Mouse (Mus musculus) testis, postnatal 10 days (tissue): ENCODE results near the gene Cela3b.
A peak's percentile ranks its signal among the peaks of the same experiment; 100 is the strongest.
"Not testable (repeated sequence)": the region's sequence is repeated elsewhere in the genome, so short reads cannot be mapped to it uniquely, and the experiment has no call there.

Experiments used
- DNase-seq: peaks from one replicate; pipeline ENCODE4 v3.0.0; 2021; ENCODE audit warnings: low spot score

Cela3b gene

DNA sequence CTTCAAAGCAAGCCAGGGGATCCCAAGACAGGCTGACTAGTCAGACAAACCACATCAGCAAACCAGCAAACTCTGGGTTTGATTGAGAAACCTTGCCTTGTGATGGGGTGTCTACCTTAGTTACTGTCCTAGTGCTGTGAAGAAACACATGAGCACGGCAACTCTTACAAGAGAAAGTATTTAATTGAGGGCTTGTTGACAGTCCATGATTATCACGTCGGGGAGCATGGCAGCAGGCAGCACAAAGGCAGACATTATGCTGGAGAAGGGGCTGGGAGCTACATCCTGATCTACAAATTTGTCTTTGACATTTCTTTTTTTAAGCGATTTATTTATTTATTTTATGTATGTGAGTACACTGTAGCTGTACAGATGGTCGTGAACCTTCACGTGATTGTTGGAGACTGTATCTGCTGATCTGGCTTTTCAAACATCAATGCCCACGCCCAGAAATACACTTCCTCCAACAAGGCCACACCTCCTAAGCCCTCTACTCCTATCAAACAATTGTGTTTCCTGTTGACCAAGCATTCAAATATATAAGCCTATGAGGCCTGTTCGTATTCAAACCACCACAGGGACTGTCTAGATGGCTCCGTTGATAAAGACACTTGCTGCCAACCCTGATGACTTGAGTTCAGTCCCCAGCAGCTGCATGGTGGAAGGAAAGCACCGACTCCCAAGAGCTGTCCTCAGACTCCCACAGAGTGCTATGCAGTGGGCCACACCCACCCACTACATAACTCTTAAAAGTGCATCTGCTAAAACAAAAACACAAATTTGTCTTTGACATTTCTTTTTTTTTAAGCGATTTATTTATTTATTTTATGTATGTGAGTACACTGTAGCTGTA lies 12.4 kb downstream of the Cela3b start:
- no peak for DNase-seq

DNA sequence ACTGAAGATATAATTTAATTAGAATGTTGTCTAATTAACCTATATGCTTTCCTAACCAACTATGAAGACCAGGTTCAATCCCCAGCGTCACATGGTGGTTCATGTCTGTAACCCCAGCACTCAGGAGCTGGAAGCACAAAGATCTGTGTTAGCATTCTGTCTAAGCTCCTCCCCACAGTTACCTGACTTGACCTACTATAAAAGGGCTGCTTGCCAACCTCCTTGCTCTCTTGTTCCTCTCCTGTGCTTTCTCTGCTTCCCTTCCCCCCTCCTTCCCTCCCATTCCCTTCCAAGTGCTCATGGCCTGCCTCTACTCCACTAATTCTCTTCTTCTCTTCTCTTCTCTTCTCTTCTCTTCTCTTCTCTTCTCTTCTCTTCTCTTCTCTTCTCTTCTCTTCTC lies 15.4 kb downstream of the Cela3b start:
- DNase-seq, result no peak

DNA sequence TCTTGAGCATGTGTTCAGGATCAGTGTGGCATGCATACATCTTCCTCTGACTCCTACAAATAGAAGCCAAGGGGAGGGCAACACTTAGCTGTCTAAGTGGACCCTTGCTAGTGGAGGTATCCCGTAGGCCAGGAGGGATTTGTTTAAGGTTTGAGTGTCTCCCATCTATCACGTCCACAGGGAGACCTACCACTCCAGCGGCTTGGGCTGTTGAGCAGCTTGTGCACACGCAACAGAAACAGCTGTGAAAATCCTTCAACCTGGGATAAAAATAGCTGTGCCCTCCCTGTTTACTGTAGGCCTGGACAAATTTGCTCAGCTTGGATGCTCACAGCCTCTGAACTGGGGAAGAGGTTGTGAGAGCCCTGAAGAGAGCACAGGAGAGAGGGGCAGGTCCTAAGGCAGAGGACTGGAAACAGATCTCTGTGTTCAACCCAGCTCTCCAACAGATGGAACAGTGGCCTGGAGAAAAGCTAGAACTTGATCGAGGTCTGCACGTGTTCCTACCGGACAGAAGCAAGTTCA lies 18.1 kb downstream of the Cela3b start:
- not testable (repeated sequence) for DNase-seq

DNA sequence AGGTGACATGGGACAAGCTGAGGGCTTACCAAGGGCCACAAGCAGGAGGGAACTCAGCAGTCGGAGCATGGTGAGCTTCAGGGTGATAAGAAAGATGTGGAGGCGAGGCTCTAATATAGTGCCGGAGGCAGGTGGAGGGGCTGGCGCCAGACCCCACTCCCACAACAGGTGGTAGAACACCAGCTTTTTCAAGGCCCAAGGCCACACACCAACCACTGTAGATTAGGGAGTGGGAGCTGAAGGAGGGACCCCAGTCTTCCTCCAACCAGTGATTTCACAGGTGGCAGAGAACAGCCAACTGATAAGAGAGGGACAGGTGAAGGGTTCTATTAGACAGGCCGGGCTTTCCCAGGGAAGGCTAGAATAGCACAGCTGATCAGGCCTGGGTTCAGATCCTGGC lies 20.6 kb downstream of the Cela3b start, which contains the start of gene Cela3a:
TSS of gene Cela3a (minus strand) at position 101 of the 400 bp plus-strand sequence.
- DNase-seq, result no peak

DNA sequence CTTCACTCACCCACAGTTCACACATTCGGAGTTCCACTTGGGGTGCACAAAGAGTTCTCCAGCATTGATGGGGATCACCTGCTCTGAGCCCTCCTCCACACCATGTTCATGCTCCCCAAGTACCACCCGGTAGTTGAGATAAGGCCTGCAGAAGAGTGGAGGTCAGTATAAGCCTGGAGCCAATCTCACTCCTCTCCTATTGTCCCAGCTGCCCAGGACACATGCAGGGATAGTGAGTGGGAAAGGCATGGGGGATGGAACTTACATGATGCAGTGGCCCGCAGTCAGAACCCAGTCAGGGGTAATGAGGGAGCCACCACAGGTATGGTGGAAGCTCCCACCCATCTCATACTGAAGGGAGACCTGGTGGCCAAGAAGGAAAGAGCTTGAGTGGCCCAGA lies 24.8 kb downstream of the Cela3b start:
- no peak for DNase-seq

DNA sequence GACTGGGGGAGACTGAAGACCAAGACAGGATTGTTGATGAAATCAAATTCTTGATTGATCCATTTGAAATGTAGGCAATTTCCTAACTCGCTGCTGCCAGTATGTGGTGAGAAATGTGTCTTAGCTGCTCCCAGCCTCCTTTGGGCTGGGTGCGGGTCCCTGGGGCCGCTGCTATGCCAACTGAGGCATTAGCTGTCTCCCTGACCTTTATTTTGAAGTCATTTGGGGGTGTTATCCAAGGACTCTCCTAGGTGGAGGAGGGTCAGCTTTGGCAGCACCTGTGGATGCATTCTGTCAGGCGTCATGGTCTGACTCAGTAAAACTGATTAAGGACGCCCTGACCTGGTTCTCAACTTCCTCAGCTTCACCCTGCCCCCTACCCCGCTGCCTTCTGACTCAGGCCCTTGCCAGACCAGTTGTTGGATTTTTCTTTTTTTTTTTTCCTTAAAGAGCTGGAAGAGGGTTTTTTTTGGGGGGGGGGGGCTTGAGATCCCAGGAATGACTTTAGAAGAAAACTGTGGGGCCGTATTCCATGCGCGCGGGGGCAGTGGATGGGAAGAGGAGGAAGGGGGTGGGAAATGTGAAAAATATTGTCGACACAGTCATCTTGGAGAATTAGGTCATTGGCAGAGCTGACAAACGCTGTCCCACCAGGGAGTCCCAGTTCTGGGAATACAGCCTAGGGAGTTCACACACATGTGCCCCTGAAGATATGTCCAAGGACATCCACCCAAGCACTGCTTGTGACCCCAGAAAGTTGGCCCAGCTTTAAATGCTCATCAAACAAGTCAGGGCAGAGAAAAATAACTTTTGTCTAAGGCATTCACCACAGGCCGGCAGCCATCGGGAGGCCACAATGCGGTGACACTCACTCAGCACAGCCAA lies 33.5 kb downstream of the Cela3b start:
- DNase-seq, result peak; percentile 63

DNA sequence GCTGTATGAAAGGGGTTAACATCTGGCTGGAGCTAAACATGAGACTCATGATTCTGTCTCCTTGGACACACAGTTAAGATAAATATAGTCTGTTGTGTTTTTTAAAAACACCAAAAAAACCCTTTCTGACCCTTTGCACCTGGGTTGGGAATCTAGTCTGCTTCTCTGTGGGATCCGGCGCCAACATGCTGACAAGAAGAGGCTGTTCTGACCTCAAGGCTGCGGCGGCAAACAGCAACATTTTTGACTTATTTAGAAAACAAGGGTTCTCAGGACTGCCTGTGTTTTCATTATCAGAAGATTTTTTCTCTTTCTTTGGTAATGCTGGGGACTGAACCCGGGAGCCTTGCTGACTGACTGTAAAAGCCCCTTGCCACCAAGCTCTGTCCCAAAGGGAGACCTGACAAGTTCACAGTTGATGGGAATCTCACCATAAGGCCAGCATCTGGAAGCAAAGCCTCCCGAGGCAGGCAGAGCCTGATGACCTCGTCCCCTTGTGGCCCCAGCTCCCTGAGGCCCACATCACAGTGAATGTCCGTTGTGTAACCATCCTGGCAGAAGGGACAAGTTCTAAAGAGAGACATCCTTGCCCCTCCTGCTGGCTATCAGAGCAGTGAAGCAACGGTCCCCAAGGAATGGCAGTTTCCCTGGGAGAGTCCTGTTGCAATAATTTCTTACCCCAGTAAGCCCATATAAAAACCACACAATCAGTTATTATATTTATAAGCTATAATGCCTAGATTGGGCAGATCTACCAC lies 36.8 kb downstream of the Cela3b start:
- DNase-seq, result peak; percentile 75

DNA sequence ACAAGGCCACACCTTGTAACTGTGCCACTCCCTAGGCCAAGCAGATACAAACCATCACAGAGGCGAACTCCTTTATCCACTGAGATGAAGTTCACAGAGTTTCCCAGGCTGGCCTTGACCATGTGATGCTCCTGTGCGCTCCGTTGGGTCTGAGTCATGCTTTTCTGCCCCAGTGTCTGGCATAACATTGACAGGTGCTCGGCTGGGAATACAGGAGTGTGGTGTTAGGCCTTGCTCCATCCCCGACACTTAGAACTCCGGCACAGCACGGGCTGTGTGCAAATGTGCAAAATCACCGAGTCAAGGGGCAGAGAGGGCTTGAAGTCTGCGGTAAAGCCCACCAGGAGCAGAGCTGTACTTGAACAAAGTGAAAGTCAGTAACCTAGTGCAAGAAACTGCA lies 37.5 kb downstream of the Cela3b start:
- no peak for DNase-seq

DNA sequence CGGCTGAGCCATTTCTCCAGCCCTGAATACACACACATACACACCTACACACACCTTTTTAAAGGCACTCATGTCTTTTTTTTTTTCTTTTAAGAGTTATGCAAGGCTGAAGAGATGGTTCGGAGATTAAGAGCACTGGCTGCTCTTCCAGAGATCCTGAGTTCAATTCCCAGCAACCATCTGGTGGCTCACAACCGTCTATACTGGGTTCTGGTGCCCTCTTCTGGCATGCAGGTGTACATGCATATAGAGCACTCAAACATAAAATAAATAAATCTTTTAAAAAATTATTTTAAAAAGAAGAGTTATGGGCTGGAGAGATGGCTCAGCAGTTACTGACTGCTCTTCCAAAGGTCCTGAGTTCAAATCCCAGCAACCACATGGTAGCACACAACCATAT lies 39.1 kb downstream of the Cela3b start:
- DNase-seq, result no peak

DNA sequence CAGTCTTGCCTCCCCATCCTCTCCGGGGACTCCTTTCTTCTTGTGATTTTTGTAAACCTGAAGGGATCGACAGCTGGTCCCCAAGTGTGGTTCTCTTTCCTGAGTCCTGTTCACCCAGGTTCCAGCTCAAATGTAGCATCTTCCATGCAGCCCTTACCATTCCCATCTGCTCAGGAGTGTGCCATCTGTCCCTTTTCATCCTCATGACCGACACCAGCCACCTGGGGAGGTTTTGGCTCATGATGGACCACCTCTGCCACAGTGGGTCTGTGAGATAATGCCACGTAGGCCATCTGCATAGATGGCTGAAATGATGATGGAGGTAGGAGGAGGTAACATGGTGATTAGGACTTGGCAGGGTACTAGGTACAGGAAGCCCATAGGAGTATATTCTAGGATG lies 40.1 kb downstream of the Cela3b start:
- no peak for DNase-seq

DNA sequence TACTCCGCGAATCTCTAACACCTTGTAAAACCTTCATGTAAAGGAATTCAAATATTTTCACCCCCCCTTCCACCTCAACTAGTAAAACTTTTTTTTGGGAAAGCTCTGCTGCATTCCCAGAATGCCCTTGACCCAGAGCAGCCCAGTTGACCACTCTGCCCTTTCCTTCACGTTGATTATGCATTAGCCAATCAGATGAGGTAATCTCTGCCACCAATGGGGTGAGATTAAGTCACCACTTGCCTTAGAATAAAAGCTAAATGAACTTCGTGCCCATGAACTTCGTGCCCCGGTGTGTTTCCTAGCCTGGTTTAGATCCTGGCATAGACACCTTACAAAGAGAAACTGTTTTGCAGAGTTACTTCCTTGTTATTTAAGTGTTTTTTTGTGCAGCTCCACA lies 41.4 kb downstream of the Cela3b start:
- DNase-seq, result no peak

DNA sequence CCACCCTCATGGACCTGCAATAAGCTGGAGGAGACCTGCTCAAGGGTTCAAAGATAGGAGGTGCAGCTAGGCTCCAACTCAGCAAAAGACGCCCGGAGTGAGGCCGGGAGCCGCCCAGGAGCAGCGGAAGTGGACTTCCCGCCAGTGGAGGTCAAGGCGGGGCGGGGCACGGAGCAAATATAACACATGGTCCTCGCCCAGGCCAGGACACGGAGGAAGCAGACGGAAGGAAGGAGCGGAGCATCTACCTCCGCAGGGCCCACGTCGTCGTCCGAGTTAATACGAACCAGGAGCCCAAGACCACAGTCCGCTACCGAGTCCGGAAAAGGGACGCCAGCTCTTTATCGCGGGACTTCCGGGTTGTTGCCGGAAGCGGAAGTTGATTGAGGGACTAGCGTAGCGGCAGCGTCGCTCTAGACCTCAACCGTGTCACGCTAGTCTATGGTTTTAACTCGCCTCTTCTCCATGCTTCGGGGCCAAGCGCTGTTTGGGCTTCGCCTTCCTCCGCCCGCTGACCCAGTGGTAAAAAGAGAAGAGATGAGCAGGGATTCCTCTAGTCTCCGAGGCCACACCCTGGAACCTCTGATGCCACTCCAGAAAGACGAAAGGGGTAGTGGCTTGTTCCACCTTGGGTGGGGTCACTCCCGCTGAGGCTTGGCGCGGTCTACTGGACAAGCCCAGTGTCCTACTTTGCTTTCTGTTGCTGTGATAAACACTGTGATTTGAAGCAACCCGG lies 42.1 kb downstream of the Cela3b start:
- DNase-seq, result peak; percentile 83

DNA sequence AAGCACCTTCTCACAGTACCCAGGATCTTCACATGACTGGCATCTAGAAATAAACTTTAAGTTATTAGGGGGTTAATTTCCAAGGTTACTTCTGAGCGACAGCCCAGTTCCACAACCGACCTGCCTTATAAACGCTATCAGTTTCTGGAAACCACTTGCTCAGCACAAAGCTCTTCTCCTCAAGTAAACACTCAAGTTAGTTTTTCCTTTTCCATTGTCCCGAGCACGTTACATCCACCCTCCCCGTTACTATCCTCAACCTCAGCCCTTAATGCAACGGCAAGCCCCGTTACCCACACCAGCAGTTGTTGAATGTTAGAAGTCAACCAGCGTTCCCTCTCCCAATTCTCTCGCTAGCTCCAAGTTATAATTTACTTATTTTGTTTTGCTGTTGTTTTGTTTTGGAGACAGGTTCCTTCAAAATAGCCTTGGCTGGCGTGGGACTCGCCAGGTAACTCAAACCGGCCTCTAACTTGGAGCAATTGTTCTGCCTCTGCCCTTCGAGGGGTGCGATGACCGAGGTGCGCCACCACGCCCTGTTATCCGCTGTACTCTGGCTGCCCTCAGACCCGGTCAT lies 42.8 kb downstream of the Cela3b start:
- no peak for DNase-seq

DNA sequence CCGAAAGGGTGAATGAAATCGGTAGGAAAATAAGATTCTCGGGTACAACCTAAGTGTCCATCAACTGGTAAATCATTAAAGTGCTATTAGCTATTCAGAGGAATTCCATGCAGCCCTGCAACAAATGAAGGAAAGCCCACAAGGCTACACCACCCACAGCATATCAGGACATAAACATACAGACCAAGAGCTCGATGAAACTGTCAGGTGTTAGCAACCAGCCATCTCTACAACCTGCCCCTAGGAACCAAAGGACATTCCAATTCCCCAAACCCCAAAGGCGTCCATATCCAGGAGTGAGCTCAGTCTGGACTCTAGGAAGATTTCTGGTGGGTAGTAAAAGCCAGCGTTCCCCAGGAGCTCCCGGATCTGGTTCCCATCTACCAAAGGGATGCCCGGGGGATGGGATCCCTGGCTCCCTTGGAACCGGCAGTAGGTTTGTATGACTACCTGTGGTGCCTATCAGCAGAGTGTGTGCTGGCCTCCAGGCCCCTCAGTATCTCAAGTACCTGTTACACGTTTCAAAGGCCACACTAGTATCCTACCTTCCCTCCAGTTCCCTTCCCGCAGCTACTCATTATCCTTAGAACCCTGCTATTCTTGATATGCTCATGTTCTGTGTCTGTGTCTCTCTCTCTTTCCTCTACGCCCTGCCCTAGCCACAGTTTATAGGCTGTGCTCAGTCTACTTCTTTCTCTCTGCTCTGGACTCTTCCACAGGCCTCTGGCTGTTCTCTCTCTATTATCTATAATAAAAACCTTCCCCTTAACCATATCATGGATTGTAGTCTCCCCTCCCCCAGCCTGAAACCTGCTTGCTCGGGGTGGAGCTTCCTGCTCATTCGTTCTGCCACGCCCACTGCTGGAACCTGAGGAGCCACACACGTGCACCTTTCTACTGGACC lies 49.4 kb downstream of the Cela3b start:
- no peak for DNase-seq

DNA sequence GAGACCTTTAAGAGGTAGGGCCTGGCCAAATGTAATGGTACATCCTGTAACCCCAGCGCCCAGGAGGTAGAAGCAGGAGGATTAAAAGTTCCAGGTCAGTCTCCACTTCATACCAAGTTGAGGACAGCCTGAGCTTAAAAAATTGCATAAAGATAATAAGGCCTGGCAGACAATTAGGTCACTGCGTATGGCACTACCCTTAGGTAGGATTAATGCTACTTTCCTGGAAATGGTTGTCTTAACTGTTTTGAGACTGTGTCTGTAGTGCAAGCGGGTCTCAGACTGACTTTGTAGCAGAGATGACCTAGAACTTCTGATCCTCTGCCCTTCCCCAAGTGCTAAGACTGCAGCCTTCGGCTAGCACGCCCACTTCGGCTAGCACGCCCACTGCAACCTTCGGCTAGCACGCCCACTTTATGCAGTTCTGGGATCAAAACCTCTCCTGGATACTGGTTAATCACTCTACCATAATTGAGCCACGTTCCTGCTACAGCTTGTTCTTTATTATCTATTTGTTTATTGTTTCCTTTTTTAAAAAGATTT lies 50.6 kb downstream of the Cela3b start:
- no peak for DNase-seq

DNA sequence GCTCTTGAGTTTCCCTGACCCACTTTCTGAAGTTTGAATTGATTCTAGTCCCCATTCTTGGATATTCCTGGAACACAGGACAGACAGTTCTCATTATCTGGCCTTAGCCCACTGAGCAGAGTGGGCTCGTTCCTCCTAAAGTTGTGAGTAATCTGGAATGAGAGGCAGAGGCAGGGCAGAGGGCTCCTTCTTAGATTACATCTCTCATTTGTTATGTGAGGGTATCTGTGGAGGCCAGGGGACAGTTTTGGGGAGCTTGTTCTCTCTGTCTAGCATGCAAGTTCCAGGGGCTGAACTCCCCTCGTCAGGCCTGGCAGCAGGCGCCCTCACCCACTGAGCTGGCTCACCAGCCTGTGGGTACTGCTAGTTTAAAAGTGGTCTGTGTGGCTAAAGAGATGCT lies 51.3 kb downstream of the Cela3b start:
- DNase-seq, result no peak

DNA sequence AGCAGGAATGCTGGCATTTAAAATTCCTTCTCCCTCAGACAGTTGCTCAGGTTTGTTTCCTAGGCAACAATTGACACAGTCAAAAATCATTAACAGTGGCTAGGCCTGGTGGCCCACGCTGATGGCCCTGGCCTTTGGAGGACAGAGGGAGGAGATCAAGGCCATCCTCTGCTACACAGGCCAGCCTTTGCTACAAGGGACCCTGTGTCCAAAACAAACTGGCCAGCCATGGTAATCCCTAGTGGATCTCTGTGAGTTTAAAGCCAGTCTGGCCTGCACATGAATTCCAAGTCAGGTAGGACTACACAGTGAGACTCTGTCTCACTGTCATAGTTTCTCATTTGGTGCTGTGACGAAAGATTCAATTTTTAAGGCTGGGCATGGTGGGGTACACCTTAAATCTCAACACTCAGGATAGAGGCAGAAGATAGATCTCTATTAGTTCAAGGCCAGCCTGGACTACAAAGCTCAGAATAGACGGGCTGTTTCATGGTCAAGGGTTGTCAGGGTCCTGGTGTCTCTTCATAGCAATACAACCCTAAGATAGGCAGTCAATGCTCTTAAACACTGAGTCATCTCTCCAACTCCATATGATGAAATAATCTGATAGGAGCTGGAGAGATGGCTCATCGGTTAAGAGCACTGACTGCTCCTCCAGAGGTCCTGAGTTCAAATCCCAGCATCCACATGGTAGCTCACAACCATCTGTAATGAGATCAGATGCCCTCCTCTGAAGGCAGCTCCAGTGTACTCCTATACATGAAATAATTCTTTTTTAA lies 52.6 kb downstream of the Cela3b start:
- no peak for DNase-seq

DNA sequence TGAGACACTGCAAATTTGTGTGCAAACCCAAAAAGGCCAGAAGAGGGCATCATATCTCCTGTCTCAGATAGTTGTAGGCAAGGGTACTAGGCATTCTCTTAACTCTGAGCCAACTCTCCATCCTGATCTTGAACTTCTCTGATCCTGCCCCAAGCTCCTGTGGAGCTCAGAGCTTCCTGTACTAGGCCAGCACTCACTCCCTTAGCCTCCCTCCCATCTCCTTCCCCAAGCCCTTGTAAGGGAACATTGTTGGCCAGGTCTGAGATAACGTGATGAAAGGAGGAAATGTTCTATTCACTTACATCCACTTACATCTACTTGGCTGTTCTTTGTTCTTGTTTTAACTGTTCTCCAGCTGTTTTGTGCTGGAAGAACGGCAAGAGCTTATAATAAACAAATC lies 53.6 kb downstream of the Cela3b start:
- DNase-seq, result no peak
